Mouse (Mus musculus): Measurements from ENCODE around the gene Msh5.

Msh5 gene

DNA sequence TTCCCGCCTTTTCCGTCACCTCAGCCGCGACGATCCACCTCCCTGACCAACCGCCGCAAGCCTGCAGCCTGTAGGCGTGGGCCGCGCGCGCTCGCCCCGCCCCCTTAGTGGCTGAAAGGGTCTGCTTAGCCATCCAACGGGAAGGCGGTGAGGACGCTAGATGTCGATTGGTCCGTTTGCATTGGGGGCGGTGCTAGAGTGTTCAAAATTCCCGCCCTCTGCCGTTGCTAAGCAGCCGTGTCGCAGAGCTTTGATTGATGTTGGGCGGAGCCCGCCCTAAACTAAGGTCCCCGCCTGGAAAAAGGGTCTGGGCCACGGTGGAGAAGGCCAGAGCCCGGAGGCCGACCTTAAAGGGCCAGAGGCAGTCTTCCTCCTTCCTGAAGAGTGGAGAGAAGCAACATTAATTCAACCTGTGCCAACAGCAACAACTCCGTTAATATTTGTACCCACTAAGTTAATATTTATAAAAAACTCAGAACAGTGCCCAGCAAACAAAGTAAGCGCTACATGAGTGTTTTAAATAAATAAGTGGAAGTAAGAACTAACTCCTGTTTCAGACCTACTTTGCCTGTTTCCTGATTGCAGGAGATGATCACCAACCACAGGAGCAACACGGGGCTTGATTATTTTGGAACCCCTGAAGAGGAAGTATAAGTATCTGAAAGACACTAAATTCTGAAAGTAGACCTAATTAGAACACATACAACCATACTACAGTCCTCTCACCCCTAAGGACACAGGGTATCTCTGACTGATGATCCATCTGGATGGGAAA is at the start of gene Msh5:
TSS of gene Msh5 (minus strand) at position 65 of the 775 bp plus-strand sequence.
- DNase-seq: peak; percentile 99

DNA sequence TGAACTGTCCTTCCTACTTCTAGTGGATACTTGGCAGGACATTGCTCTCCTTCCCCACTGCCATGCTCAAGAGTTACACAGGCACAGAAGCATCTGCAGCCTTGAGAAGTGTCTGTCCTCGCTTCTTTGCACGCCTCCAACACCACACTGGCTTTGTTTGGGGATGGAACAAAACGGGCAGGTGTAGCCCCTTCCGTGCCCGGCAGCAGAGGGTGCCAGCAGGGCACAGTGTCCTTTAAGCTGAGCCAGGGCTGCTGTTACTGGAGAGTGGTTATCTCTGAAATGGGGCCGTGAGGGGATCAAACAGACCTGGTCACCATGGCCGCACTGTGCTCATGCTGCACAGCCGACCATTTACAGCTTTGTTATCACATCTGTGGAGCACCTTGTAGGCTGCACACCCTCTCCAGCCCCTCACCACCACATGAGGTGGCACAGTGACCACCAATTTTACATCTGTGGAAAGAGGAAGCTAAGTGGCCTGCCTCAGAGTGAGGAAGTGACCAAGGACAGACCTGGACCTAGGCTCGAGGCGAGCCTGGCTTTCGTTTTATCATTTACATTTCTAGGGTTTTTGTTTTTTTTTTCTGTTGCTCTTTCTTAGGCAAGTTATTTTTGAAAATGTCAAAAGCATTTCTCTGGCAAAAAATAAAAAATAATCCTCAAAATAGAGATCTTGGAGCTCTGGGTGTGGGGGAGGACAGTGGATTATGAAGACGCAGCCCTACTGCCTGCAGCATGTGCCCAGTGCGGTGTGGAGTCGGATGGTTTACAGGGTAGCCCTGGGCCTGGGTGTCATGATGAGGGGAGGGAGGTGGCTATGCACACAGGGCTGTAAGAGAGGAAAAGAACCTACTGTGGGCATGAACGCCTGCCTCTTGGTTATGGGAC is 48.2 kb upstream of the Msh5 start:
- DNase-seq: no peak

DNA sequence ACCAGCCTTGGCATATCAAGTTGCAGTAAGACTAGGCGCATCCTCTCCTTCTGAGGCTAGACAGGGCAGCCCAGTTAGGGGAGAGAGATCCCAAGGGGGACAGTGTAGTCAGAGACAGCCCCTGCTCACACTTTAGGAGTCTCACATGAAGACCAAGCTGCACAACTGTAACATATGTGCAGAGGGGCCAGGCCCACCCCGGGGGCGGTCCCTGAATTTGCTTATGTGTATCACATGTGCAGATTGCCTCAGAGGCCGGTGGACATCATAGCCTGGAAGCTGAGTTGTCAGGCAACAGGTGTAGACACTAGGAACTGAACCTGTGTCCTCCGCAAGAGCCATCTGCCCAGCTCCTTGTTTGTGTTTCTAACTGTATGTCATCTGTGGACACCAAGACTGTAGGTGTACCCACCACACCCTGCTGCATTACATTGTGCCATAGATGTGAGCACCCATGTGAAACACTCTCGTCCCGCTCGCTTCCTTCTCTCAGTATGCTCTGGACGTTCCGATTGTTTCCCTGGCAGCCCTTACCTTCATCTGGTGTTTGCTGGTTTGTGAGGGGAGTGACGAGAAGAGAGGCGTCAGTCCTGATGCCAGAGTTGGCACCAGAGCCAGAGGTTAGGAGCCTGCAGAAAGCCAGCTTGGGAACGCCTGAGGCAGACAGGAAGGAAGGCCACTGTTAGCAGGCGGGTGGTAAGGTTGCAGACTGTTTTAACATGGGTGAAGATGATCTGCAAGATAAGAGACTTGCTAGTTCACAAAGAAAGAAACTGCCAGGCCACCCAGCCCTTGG is 46.1 kb upstream of the Msh5 start:
- DNase-seq: peak; percentile 57

DNA sequence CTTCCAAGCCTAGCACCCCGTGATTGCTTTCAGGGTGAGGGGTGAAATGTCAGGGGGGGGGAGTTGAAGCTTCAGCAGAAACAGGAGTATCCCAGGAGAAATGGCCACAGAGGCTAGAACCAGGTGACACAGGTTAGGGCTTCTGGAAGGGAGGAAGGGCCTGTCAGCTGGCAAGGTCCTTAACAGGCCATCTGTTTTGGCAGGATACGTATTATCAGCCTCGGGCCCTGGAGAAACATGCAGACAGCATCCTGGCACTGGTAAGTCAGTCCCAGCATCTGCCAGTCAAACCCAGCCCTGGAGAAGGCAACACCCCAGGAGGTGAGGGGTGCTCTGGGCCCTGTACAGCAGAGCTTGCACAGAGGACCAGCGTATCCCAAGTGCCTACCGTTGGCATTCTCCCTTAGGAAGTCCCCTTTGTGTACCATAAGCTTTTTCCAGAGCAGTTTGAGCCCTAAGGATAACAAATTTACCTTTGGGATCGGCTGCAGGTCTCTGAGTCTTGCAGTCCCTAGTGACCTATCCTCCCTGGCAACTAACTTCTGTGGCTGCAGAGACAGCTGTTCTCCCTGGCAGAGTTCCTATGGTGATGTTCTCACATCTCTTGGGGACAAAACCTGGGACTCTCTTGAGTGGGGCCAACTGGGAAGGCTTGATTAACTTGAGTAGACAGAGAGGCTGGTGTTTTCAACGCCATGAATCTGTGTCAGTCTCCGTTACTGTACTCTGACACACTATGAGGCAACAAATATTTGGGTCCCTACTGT is 43.8 kb upstream of the Msh5 start:
- peak; percentile 33 for DNase-seq

DNA sequence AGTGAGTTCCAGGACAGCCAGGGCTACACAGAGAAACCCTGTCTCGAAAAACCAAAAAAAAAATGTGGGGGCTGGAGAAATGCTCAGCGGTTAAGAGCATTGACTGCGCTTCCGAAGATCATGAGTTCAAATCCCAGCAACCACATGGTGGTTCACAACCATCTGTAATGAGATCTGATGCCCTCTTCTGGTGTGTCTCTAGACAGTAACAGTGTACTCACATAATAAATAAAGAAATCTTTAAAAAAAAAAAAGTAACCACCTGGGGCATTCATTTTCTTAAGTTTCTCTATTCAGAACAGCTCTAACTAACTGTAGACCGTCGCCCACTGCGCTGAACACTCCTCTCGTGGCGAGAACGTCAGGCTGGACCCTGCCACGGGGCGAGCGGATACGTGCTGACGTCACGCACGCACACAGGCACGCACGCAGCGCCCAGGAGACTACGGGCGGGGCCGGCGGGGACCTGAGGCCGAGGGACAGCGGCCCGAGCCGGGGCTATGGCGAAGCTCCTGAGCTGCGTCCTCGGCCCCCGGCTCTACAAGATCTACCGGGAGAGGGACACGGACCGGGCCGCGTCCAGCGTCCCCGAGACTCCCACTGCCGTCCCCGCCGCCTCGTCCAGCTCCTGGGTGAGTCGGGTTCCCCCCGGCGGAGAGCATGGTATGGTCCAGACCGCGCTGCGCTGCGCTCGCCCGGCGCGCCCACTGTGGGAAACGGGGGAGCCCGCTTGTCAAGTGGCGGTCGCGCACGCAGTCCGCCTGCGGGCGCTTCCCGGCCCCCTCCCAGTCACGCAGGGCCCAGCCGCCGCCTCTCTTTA is 42.5 kb upstream of the Msh5 start, which contains the start of gene Abhd16a:
TSS of gene Abhd16a (plus strand) at position 439 of the 820 bp plus-strand sequence.
- peak; percentile 97 for DNase-seq

DNA sequence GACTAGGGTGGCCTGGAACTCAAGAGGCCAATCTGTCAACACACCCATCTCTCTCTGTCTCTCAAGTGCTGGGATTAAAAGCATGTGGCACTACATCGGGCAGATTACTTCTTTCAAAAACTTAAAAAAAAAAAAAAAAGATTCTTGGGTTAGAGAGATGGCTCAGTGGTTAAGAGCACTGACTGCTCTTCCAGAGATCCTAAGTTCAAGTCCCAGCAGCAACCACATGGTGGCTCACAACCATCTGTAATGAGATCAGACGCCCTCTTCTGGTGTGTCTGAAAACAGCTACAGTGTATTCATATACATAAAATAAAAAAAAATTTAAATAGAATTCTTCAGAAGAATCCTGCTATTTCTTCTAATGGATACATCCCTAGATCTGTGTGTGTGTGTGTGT is 41.6 kb upstream of the Msh5 start:
- DNase-seq: no peak

DNA sequence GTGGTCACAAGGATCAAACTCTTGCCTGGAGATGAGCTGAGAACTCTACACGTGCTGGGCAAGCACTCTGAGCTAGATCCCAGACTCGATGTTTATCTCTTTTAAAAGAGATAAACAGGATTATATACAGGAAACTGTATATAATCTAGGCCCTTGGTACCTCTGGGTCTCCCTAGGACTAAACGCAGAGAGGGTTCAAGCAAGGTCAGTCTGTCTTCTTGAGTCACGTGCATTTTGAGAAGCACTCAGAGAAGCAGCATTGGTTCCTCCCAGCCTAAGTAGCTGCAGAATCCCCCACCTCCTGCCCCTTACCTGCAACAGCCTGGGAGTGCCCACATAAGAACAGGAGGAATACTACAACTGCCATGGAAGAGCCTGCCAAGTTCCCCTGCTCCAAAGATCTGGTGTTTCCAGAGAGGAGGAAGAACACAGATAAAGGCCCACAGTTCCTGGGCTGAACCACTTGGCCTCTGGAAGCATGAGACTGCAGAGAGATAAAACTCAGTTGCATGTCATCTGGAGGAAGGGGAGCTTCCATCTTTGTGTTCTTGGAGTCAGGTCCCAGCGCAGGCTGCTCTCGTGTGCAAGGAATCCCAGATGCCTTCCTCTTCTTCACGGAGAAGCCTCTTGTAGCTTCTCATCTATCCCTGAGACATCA is 38.8 kb upstream of the Msh5 start, which contains the start of gene Ly6g6f:
TSS of gene Ly6g6f (minus strand) at position 403 of the 658 bp plus-strand sequence.
- no peak for DNase-seq

DNA sequence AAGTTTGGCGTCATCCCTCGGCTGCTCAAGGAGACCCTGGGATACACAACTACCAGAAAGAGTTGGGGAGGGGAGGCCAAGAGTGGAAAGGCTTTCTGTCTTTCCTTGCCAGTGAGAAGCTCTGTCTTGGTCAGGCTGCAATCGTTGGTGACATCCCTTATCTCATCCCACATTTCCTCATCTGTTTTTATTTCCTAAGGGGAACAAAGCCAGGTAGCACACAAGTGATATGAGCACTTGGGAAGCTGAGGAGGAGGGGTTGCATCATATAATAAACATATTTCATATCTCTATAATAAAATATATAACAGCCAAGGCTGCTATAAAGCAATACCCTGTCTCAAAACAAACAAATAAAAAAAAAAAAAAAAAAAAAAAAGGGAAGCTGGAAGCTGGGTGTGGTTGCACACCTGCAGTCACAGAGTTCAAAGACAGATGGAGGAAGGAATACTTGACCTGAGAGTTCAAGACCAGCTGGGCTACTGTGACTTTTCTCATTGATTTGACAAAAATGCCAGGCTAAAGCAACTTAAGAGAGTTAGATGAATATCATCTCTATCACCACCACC is 37.5 kb upstream of the Msh5 start:
- DNase-seq: no peak

DNA sequence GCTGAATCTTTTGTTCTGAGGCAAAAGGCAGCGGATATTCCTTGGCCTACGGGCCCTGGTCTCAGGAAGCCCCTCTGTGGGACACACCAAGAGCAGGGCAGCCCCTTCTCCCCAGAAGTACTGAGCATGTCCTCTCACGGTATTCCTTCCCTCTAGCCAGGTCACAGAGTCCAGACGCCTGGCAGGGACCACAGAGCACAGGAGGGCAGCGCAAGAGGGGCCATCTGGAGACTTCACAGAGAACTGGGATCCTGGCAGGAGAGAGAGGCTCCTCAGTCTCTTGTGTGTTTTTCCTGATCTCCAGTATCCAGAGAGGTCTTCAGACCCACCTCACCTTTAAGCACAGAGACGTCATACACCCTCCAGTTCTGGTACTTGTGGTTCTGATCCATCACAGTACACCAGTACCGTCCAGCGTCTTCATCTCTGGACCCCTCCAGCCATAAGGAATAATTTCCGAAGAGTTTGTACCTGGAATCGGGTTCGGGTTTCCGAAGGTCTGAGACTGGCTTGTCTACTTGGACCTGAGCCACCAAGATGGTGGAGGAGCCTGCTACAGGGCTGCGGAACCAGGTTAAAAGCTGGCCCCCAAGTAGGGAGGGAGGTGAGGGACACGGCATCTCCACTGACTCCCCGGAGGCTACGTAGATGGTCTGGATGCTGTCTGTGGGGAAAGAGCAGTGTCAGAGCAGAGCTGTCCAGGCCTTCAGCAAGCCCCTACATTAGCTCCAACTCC is 36.5 kb upstream of the Msh5 start:
- no peak for DNase-seq

DNA sequence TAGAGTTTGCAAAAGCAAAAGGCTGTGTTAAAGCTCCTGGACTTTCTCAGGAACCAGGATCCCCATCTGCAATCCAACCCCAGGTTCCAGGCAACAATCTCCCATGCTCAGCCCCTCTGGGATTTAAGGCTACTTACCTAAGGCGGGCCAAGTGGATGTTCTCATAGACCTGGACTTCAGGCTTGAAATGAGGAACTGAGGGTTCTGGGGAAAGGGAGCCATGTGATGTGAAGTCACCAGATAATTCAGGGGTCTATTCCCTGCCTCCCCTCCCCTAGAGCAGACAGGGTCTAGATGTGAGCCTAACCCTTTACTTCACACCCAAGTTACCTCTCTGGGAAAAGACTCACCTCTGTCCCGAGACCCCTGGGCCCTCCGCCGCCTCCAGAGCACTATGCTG is 34.2 kb upstream of the Msh5 start:
- no peak for DNase-seq

DNA sequence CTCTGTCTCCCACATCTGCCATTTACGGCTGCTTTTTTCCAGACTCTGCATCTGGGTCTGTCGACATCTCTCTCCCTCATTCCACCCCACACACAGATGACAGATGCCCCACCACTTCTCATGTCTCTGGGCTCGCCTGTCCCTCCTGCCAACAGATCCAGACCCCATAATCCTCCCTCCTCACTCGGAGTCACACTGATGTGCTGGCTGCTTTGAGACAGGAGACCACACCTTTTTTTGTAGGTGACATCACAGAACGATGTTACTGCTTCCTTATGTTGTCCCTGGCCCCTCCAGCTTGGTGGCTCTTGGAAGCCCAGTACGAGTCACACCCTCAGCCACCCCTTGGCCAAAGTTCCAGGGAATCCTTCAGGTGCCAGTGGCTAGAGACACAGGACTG is 33.7 kb upstream of the Msh5 start:
- DNase-seq: no peak

DNA sequence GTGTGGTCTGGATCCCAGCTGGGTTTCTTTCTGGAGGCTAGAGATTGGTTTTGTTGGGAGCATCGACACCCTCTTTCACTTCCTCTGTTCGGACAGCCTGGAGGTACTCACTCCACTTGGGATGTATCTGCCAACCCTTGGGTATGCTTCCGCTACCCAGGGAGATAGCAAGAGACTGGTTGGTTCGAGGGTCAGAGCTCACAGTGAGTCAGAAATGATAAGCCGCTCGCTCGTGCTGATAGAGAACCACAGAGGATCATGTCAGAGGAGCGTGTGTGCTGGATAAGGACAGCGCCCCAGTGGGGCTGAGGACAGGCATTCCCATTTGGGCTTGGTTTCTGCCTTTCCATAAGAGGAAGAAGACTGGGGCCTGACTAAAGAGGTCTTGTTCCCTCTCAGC is 33.2 kb upstream of the Msh5 start:
- DNase-seq: no peak

DNA sequence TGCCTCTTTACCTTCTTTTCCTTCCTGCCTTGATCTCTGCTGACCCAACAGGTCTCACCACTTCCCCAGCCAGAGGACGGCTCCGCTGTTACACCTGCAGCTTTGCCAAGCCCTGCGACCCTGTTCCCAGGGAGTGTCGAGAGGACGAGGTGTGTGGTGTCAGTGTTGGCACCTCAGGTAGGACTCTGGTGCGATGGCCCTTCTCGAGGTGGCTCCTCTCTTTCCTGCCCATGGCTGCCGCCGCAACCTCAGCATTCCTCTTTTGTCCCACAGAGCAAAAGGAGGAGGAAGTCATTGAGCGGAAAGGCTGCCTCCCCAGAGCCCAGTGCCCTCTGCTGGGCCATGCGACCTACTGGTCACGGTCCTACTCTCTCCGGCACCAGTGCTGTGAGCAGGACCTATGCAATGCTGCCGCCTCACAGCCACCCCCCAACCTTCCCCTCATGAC is 31.3 kb upstream of the Msh5 start, which contains the start of gene Ly6g6d:
TSS of gene Ly6g6d (minus strand) at position 280 of the 448 bp plus-strand sequence.
- peak; percentile 80 for DNase-seq

DNA sequence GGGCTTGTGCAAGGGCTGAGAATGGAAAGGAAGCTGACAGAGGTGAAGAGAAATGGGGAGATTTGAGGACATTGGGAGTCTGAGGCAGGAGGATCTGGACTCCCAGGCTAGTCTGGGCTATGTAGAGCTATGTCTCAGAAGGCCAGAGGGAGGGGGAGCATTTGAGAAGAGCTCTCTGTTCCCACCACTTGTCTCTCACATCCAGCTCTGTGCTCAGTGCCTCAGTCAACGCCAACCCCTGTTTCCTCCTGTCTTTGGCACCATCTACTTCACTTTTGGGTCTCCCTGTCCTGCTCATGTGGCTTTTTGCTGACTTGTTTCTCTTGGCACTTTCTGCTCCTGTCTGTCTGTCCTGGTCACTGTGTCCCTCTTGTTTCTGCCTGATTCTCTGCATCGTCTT is 30.7 kb upstream of the Msh5 start:
- no peak for DNase-seq

DNA sequence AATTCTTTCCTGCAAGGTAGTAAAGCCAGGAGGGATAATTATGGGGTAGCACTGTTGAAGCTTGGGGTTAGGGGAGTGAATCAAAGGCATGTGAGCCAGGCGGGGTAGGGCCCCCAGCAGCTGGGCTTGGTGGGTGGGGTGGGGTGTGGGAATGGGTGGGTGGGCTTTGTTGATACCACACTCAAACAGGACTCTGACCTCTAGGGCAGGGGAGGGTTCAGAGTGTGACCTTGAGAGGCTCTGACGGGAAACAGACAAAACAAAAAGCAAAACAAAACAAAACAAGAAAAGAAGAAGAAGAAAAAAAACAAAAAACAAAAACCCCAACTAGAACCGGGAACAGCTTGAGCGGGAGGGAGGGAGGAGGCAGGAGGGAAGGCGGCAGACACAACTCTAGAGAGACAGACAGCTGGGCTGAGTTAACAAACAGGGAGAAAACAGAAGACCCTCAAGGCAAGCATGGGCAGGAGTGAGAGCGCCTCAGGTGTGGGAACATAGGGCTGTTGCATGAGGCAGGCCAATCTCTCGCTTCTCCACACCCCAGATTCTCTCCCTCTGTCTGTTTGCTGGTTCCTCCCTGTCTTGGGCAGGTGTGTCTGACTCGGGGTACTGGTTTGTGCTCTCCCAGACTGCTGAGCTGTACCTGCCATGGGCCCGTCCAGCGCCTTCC is 30.1 kb upstream of the Msh5 start, which contains the start of gene Ly6g6e:
TSS of gene Ly6g6e (plus strand) at position 396 of the 670 bp plus-strand sequence.
- no peak for DNase-seq

DNA sequence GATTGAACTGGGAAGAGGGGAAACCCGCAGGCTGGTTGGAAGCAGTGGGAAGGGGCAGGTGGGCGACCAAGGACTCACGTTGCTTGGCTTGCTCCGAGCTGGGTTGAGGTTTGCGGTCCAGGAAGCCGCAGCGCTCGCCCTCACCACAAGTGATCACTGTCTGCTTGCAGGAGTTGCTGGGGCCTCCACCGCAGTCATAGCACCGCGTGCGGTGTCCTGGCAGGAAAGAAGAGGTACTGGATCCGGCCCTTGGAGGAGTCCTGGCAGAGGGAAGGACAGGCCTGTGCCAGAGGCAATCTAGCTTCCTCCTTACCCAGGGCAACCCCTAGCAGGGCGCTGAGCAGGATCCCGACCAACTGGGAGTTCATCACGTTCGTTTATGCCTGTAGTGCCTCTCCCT is 27.6 kb upstream of the Msh5 start:
- DNase-seq: no peak

DNA sequence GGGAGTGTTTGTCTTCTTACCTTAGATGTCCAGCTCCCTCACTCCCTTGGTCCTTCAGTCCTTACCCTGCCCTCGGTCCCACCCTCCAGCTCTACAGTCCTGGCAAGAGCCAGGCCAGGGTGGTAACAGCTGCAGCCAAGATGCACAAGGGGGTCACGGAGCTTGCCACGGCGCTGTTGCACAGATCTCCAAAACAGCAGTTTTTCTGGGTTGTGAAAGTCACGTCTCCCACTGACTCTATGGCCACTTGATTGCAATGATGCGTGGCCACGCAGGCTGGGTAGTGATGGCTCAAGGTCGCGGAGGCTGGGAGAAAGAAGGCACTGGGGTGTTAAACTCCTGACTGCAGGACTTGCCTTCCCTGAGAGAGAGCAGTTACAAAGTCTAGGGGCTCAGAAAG is 24.9 kb upstream of the Msh5 start:
- DNase-seq: no peak

DNA sequence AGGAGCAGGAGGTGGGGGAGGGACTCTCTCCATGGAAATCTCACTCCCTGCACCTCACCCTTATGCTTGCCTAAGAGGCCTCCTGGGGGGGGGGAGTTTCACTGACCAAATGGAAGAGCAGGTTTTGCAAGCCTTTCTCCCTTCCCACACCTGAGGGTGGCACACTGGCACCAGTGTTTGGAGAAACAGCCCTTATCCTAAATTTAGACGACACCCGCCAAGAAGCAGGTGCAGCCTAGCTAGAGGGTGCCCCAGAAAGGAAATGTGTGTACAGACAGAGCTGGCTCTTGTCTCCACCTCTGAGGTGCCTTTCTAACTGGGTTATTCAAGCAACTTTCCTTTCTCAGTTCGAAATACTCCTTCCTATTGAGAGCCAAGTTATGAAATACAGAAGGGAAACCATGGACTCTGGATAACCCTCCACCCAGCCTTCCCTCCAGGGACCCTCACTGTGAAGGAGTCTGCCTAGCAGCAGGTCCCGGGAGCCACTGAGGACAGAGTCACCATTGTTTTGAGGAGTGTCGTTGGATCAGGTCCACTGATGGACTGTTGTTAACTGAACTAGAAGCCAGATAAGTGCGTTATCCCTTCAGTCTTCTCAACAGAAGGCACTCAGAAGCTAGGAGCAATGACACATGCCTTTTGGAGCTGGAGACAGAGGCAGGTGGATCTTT is 24.1 kb upstream of the Msh5 start:
- DNase-seq: peak; percentile 74
